Mouse (Mus musculus): ENCODE measurements around the gene Sbf2. TPM values are rescaled to one million over a fixed set of nuclear protein-coding genes. Genes with fewer than 3 reads are reported as not detected.

The Sbf2 gene
- polyA plus RNA-seq, 1 experiment from 2014 or later: 38.5 TPM

DNA sequence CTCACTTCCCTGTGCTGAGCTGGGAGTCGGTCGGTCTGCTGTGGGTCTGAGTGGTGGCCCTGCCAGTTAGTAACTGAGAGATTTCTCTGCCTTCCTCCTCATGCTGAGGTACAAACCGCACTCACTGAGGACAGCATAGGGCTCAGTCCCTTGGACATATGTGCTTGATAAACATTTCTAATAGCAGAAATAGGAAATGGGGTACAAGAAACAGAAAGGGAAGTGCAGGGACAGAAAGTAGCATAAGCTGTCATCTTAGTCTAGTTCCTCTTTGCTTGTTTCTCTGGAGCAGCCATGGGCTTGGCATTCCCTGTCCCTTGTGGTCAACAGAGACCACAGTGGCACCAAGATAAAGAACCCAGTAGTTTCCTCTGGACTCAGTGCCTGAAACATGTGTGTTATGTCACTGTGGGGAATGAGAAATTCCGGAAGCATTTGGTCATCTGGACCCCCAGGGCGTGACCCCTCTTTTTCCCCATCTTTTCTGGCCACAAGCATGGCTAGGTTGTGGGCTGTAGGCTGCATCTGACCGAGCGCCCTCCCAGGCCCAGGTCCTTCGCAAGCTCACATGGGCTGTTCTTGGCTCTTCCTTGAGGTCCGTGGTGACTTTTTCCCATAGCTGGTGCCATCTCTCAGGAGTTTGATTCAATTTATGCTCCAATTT is 301.2 kb downstream of the Sbf2 start:
- 86% methylated on average over 9 of the region's 9 CpGs for WGBS
- H3K36me3 ChIP-seq: peaks cover 78% of the 10 kb centered on the region

DNA sequence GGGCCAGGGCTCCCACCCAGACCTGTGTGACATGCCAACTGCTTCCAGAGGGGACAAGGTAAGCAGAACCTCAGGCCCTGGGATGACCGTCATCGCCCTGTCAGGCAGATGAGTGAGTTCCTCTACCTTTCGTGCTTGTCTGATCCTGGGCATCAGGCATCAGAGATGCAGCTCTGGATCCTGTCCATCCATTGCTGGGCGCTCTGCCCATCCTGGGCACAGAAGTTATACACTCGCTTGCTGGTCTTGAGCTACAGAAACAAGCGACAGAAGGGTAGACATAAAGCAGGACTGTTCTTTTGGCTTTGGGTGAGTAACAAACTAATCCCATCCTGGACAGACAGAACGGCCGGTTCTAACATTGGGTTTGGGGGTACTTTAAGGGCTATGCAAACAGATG is 305.5 kb downstream of the Sbf2 start:
- H3K9me3 ChIP-seq (replicated peaks): no peaks in the 10 kb centered on the region
- H3K27me3 ChIP-seq: no peaks in the 10 kb centered on the region
- H3K4me1 ChIP-seq: no peaks in the 10 kb centered on the region
- H3K9ac ChIP-seq: no peak overlapping the region
- no peak for ATAC-seq (replicated peaks; ENCODE audit: low FRiP score)
- no peak overlapping the region for H3K4me2 ChIP-seq
- 96% methylated on average over 8 of the region's 8 CpGs for WGBS
- no peak overlapping the region for H3K4me3 ChIP-seq (replicated peaks)
- no peak overlapping the region for H3K27ac ChIP-seq
- peaks cover 78% of the 10 kb centered on the region for H3K36me3 ChIP-seq

More for the DNA sequence above, 301.2 kb downstream of the Sbf2 start:
- H3K27ac ChIP-seq: no peak overlapping the region
- no peak overlapping the region for H3K9ac ChIP-seq
- ATAC-seq (replicated peaks; ENCODE audit: low FRiP score): no peak
- no peaks in the 10 kb centered on the region for H3K4me1 ChIP-seq
- no peaks in the 10 kb centered on the region for H3K27me3 ChIP-seq
- no peak overlapping the region for H3K4me2 ChIP-seq
- H3K4me3 ChIP-seq (replicated peaks): no peak overlapping the region
- no peaks in the 10 kb centered on the region for H3K9me3 ChIP-seq (replicated peaks)

DNA sequence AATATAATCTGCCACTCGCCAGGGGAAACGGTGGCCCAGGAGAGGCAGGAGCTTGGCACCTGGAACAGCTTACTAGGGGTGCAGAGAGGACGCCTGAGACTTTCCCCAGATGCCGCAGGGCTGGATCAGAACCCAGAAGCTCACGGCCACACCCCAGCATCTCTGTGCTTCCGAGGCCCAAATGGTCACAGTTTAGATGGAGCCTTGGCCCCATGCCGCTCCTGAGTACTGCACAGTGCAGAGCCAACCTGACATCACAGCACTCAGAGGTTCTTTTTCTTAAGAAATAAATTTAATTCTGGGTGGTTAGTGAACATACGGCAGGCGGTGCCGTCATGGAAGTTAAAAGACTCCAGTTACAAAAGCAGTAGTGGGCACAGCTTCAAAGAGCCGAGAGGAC is 307.0 kb downstream of the Sbf2 start:
- H3K36me3 ChIP-seq: peaks cover 64% of the 10 kb centered on the region
- no peak overlapping the region for H3K9ac ChIP-seq
- H3K27ac ChIP-seq: no peak overlapping the region
- no peaks in the 10 kb centered on the region for H3K9me3 ChIP-seq (replicated peaks)
- 87% methylated on average over 11 of the region's 11 CpGs for WGBS
- H3K4me1 ChIP-seq: no peaks in the 10 kb centered on the region
- H3K27me3 ChIP-seq: no peaks in the 10 kb centered on the region
- no peak overlapping the region for H3K4me3 ChIP-seq (replicated peaks)
- no peak for ATAC-seq (replicated peaks; ENCODE audit: low FRiP score)
- no peak overlapping the region for H3K4me2 ChIP-seq

DNA sequence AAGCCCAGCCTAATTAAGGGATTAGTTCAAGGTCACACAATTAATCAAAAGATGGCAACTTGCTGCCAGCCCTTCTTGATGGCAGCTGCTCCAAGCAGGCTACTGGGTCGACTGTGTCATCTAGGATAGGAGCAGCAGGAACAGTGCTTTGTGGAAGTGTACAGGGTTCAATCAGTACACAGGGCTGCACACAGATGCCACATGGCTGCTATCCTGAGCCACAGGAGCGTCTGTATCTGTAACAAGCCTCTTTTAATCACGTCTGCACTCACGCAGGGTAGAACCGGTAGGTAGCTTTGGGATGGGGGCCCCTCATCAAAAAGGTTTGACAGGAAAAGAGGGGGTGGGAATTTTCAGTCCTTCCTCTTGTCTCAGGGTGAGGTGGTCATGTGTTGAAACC is 308.4 kb downstream of the Sbf2 start:
- Histone ChIP-seq H3K9ac (no peak overlapping the region), H3K9me3 (replicated peaks) (no peaks in the 10 kb centered on the region), H3K27me3 (no peaks in the 10 kb centered on the region), H3K4me2 (no peak overlapping the region), H3K27ac (no peak overlapping the region), H3K36me3 (peaks cover 49% of the 10 kb centered on the region), H3K4me1 (no peaks in the 10 kb centered on the region), H3K4me3 (replicated peaks) (no peak overlapping the region)
- WGBS: 72% methylated on average over 5 of the region's 5 CpGs
- ATAC-seq (replicated peaks; ENCODE audit: low FRiP score): no peak

DNA sequence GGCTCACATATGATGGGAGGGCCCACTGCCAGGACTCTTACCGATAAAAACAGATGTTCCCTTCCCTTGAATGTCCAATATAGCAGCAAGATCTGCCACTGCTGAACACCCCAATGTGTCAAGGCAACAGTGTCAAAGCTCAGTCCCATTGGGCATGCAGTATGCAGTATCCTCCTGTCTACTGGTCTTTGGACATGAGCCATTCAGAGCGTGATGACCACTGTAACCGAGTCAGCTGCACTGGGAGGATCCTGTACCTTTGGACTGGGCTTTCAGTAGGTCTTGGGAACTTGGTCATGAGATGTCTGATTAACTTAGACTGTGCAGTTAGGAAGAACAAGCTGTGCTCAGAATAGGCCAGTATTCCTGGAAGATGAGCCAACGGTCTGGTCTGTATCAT is 309.2 kb downstream of the Sbf2 start:
- H3K36me3 ChIP-seq: peaks cover 42% of the 10 kb centered on the region
- no peak overlapping the region for H3K27ac ChIP-seq
- no peaks in the 10 kb centered on the region for H3K27me3 ChIP-seq
- H3K4me1 ChIP-seq: no peaks in the 10 kb centered on the region
- no peaks in the 10 kb centered on the region for H3K9me3 ChIP-seq (replicated peaks)
- no peak overlapping the region for H3K4me2 ChIP-seq
- H3K4me3 ChIP-seq (replicated peaks): no peak overlapping the region
- WGBS: 91% methylated on average over 4 of the region's 4 CpGs
- no peak overlapping the region for H3K9ac ChIP-seq
- no peak for ATAC-seq (replicated peaks; ENCODE audit: low FRiP score)

DNA sequence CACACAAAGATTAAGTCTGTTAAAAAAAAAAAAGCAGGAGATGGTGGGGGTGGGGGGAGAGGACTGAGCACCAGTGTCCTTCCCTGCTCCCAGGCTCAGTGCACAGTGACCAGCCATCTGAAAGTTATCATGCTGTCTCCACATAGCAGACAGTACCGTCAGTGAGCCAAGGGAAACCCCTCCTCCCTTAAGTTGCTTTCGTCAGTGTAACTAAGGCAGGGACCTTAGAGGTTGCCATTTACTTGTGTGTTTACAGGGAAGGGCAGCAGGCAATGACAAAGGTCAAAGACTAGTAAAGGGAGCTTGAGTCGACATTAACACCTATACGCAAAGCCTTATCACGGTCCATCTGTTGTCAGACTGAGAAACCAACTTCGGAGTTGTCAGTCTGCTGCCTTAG is 311.8 kb downstream of the Sbf2 start:
- ATAC-seq (replicated peaks; ENCODE audit: low FRiP score): no peak
- H3K9me3 ChIP-seq (replicated peaks): no peaks in the 10 kb centered on the region
- H3K27ac ChIP-seq: no peak overlapping the region
- H3K9ac ChIP-seq: no peak overlapping the region
- H3K4me1 ChIP-seq: peaks cover 7% of the 10 kb centered on the region
- H3K36me3 ChIP-seq: peaks cover 21% of the 10 kb centered on the region
- no peaks in the 10 kb centered on the region for H3K27me3 ChIP-seq
- H3K4me3 ChIP-seq (replicated peaks): no peak overlapping the region
- 49% methylated on average over 6 of the region's 6 CpGs for WGBS
- no peak overlapping the region for H3K4me2 ChIP-seq

DNA sequence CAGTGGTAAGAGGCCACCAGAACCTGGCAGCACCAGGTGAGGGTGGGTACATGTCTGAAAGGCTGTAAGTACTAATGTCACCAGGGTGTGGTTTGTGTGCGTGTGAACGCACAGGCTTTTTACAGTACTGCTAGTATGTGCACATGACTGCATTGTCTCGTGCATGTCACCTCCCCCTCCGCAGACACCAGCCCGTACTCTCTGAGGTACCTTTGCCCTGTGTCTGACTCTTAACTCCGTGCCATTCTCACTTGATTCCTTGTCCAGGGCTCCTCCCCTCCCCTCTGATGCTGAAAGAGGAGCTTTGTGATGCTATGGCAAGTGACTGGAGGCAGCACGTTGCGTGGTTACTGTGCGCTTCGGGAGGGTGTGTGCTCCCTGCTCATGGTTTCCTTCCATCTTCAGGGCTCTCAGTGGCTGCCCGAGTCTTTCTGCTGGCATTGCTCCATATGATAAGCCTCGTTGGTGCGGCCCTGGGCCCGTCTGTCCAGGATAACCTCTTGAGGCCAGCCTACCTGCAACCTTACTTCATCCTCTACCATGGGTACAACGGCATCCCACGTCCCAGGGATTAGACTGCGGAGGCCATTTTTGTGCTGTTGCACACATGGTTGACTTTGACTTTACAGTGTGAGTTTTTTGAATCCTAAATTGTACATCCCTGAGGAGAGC is 315.8 kb downstream of the Sbf2 start:
- no peak overlapping the region for H3K4me3 ChIP-seq (replicated peaks)
- ATAC-seq (replicated peaks; ENCODE audit: low FRiP score): no peak
- peaks cover 25% of the 10 kb centered on the region for H3K4me1 ChIP-seq
- no peak overlapping the region for H3K9ac ChIP-seq
- no peaks in the 10 kb centered on the region for H3K36me3 ChIP-seq
- 90% methylated on average over 17 of the region's 17 CpGs for WGBS
- no peaks in the 10 kb centered on the region for H3K27me3 ChIP-seq
- no peaks in the 10 kb centered on the region for H3K9me3 ChIP-seq (replicated peaks)
- H3K4me2 ChIP-seq: no peak overlapping the region
- 0 out of 2 replicates have a peak overlapping the region, but pooled peaks have one; percentile 92 for H3K27ac ChIP-seq

DNA sequence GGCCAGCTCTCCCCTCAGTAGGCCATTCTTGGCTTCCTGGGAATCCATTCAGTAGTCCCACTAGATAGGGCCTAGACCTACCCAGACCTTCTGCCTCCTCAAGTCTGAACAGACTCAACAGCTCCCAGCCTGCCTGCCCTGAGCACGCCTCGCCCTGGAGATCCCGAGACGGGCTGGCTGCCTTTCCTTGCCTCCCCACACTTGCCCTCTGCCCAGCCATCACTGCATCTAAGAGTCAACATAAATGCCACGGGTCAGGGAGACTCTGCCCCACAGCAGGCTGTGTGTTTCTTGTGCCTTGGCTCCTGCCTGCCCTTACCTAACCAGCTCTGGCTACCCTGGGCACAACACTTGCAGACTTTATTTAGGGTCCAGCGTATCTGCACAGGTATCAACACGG is 316.6 kb downstream of the Sbf2 start:
- Histone ChIP-seq H3K4me2 (no peak overlapping the region), H3K9ac (no peak overlapping the region), H3K27me3 (no peaks in the 10 kb centered on the region), H3K36me3 (no peaks in the 10 kb centered on the region), H3K4me1 (peaks cover 25% of the 10 kb centered on the region), H3K27ac (peak overlapping the region; percentile 92), H3K9me3 (replicated peaks) (no peaks in the 10 kb centered on the region), H3K4me3 (replicated peaks) (no peak overlapping the region)
- WGBS: 77% methylated on average over 7 of the region's 7 CpGs
- no peak; the same call in 1 of the 2 replicates for ATAC-seq (replicated peaks; ENCODE audit: low FRiP score)

DNA sequence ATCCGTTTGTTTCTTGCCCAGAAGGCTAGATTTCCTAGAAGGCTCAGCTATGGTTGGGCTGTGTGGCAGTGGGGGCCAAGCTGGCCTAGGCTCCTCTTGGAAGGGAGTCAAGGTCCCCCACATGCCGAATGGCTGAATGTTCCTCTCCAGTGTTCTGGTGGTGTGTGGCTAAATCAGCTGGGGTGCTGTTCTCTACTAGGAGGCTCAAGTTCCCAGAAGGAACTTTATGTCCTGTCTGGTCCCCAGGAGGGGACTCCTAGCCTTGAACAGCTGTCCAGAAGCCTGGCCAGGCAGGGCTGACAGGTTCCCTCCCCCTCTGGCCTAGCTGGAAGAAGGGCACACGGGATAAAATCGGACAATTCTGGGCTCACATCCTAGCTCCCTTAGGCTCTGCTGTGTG is 317.1 kb downstream of the Sbf2 start:
- ATAC-seq (replicated peaks; ENCODE audit: low FRiP score): no peak; the same call in 1 of the 2 replicates
- Histone ChIP-seq H3K4me3 (replicated peaks) (no peak overlapping the region), H3K9me3 (replicated peaks) (no peaks in the 10 kb centered on the region), H3K27me3 (no peaks in the 10 kb centered on the region), H3K4me2 (no peak overlapping the region), H3K9ac (no peak overlapping the region), H3K27ac (peak overlapping the region; percentile 92), H3K36me3 (no peaks in the 10 kb centered on the region), H3K4me1 (peaks cover 25% of the 10 kb centered on the region)
- WGBS: 32% methylated on average over 4 of the region's 4 CpGs

DNA sequence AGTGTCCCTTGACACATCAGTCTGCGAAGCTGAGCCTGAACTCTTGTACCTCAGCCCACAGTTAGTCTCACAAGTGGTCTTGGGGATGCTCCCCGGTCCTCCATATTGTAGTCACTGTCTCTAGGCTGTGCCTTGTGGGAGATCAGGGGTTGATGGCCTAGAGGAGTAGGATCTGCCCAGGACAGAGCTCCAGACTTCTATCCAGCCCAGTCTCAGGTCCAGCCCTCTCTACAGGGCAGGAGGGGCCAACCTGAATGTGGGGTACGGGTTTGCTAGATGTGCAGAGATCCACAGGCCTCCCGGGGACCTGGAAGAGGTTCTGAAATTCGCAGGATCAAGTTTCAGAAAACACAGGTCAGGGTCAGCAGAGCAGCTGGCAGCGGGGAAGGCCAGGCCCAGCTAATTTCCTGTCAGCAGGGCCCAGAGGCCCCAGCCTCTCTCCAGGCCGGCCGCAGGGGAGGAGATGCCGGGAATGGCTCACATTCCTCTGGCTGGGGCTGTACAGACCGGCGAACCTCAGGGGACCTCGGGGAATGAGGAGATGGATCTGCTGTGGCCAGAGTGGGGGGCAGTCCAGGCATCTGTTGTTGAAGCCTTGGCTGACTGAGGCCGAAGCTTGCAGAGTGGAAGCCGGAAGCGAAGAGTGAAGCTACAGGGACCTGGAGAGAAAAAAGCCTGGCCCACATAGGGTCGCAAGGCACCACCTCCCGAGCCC is 317.7 kb downstream of the Sbf2 start:
- H3K27ac ChIP-seq: peak overlapping the region; percentile 92
- WGBS: 17% methylated on average over 17 of the region's 17 CpGs
- no peaks in the 10 kb centered on the region for H3K27me3 ChIP-seq
- H3K4me1 ChIP-seq: peaks cover 25% of the 10 kb centered on the region
- no peaks in the 10 kb centered on the region for H3K9me3 ChIP-seq (replicated peaks)
- 0 out of 2 replicates have a peak overlapping the region, but pooled peaks have one; percentile 15 for H3K4me2 ChIP-seq
- no peaks in the 10 kb centered on the region for H3K36me3 ChIP-seq
- no peak overlapping the region for H3K9ac ChIP-seq
- peak; percentile 94 for ATAC-seq (replicated peaks; ENCODE audit: low FRiP score)
- H3K4me3 ChIP-seq (replicated peaks): no peak overlapping the region

DNA sequence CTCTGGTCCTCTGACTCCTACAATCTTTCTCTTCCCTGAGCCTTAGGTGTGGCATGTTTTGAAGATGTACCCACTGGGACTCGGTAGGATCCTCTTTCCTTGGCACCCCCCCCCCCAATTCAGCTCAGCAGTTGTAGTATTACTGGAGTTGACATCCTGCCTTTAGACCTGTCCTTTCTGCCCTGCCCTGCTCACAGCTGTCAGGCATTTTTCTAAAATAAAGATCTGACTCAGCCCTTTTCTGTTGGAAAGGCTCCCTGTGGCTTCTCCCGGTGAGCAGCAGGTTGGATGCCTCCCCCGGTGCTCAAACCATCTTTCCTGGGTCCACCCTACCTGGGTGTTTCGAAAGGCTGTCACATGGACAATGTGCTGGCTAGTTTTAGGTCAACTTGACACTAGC is 325.1 kb downstream of the Sbf2 start:
- WGBS: 72% methylated on average over 4 of the region's 4 CpGs
- peaks cover 17% of the 10 kb centered on the region for H3K4me1 ChIP-seq
- no peak overlapping the region for H3K27ac ChIP-seq

DNA sequence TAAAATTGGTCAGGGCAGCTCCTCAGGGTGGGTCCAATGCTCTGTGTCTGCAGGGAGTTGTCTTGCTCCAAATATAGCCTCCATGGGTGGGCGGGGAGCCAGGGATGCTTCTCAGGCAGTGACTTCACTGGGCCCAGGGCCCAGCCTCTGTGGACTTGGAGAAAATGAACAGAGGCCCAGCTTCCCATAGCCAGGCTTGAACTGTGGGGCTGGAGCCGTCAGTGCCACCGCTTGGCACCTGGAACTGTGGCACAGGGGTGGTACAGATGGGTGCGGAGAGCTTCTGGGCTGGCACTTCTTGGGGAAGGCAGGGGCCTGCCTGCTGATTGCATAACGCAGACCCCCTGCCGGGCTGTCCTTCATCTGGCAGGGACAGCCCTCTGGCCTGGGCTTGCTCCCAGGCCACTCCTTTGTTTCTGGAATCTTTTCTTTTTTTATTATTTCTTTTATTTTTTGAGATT is 326.0 kb downstream of the Sbf2 start:
- no peak overlapping the region for H3K4me3 ChIP-seq (replicated peaks)
- no peak overlapping the region for H3K4me2 ChIP-seq
- no peak overlapping the region for H3K9ac ChIP-seq
- WGBS: 76% methylated on average over 6 of the region's 6 CpGs
- 0 out of 2 replicates have a peak, but pooled peaks cover 5% of the 10 kb centered on the region for H3K36me3 ChIP-seq
- no peak overlapping the region for H3K27ac ChIP-seq
- no peak for ATAC-seq (replicated peaks; ENCODE audit: low FRiP score)
- no peaks in the 10 kb centered on the region for H3K9me3 ChIP-seq (replicated peaks)
- H3K4me1 ChIP-seq: peaks cover 17% of the 10 kb centered on the region
- H3K27me3 ChIP-seq: no peaks in the 10 kb centered on the region

More for the DNA sequence above, 325.1 kb downstream of the Sbf2 start:
- no peaks in the 10 kb centered on the region for H3K9me3 ChIP-seq (replicated peaks)
- no peak overlapping the region for H3K9ac ChIP-seq
- no peak overlapping the region for H3K4me2 ChIP-seq
- H3K27me3 ChIP-seq: no peaks in the 10 kb centered on the region
- no peak overlapping the region for H3K4me3 ChIP-seq (replicated peaks)
- H3K36me3 ChIP-seq: no peaks in the 10 kb centered on the region
- no peak for ATAC-seq (replicated peaks; ENCODE audit: low FRiP score)

All from kidney, embryonic 15.5 days (tissue).